Mouse (Mus musculus): Measurements from ENCODE around the gene Gm36245.
"Not testable (repeated sequence)": the region's sequence is repeated elsewhere in the genome, so short reads cannot be mapped to it uniquely, and the experiment has no call there.

Gene Gm36245

GRCm38 (mm10) chr15:77598958-77599357 lies at the start of gene Gm36245:
Gene Gm36245, plus strand, starts transcription at chr15:77599258.
- DNase-seq (ENCODE audit: low spot score) = no peak

GRCm38 (mm10) chr15:77561792-77562191 lies 37.3 kb upstream of the Gm36245 start, which contains the start of gene 1700025B11Rik:
Gene 1700025B11Rik, minus strand, starts transcription at chr15:77561892.
- no peak for DNase-seq (ENCODE audit: low spot score)

GRCm38 (mm10) chr15:77563219-77563618 lies 35.8 kb upstream of the Gm36245 start:
- no peak for DNase-seq (ENCODE audit: low spot score)

GRCm38 (mm10) chr15:77578801-77579200 lies 20.3 kb upstream of the Gm36245 start:
- DNase-seq (ENCODE audit: low spot score) = no peak

- no peak for DNase-seq (ENCODE audit: low spot score)
Measured at GRCm38 (mm10) chr15:77579311-77579710, 19.7 kb upstream of the Gm36245 start.

DNA sequence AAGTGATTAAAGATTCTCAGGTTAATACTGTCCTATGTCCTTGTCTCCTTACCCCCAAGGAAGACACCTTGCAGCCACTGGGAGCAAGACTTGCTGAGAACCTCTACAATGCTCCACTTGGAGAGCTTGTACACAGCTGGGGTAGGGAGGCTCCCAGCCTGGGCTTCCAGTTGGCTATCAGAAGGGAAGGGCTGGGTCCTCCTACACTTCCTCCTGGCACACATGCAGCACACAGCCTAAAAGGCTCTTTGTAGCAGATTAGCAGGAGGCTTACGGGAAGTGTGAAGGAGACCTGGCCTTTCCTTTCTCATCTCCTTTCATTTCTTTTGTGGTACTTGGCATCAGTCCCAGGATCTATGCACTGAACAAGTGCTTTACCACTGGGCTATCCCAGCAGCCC lies 17.4 kb upstream of the Gm36245 start:
- no peak for DNase-seq (ENCODE audit: low spot score)

- DNase-seq (ENCODE audit: low spot score) = no peak
Measured at GRCm38 (mm10) chr15:77587026-77587425, 12.0 kb upstream of the Gm36245 start.

- DNase-seq (ENCODE audit: low spot score) = no peak
Measured at GRCm38 (mm10) chr15:77588981-77589380, 10.1 kb upstream of the Gm36245 start.

GRCm38 (mm10) chr15:77590881-77591280 lies 8.2 kb upstream of the Gm36245 start:
- no peak for DNase-seq (ENCODE audit: low spot score)

DNA sequence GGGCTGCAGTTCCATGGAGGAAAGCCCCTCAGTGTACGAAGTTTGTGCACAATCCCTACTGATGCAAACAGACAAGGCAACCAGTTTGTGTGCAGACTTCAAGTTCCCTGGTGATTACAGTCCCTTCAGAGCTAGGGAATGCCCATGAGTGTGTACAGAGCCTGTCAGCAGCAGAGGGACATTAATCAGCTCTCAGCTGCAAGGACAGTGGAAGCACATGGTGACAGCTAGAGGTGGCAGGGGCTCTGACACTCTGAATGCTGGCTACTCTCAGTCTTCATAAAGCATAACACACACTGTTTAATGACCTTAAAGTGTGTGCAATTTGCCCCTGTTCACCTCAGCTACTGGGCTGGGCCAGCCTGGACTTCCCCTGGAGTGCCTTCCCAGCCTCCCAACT lies 5.5 kb upstream of the Gm36245 start:
- DNase-seq (ENCODE audit: low spot score) = no peak

GRCm38 (mm10) chr15:77595961-77596360 lies 3.1 kb upstream of the Gm36245 start, which contains the start of gene Apol10b:
Gene Apol10b, minus strand, starts transcription at chr15:77596125.
- DNase-seq (ENCODE audit: low spot score) = no peak

DNA sequence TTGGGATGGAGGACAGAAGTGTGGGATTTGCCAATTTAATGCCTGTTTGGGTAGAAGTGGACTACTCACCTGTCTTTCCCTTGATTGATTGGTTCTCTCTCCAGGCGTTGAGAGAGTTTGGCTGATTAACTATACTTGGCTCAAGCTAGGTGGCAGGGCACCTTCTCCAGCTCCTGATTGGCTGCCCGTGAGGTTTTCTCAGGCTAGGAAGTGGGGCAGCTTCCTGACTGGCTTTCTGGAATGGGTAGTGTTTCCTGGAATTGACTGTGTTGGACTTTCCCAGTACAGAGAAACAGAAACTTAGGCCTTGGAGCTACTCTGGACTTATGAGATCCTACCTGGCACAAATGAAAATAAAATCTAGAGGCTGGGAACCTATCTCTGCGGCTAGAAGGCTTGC lies 629 bp upstream of the Gm36245 start:
- DNase-seq (ENCODE audit: low spot score) = no peak

DNA sequence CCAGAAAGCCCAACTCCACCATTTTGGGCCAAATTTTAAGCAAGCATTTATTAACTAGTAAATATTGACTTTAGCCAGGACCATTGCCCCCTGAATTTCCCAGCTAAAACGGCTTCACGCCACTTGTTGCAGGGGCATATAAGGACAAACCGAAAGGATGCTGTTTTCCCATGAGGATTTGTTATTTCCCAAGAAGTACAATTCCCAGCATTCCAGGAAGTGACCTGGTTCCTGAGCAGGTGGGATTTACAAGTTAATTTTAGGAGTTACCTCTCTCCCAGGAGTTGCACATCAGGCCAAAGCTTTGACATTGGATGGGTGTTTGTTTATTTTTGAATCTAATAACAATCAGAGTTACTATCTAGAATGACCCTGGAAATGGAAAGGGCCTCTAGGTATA lies 7.0 kb downstream of the Gm36245 start:
- DNase-seq (ENCODE audit: low spot score) = no peak

GRCm38 (mm10) chr15:77624710-77625109 lies 25.7 kb downstream of the Gm36245 start:
- DNase-seq (ENCODE audit: low spot score) = no peak

DNA sequence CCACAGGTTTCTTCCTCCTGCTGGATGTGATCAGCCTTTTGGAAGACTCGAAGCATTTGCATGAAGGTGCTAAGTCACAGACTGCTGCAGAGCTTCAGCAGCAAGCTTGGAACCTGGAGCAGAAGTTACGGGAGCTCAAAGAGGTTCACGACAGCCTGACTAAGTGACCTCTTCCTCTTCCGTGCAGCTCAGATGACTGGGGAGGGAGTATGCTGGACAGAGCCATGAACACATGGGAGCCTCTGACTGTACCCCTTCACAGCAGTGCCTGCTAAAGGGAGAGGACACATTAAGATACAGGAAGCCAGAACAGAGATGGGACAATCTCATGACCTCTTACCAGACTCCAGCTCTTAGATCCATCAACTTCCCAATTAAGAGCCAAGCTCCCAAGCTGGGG lies 27.4 kb downstream of the Gm36245 start:
- not testable (repeated sequence) for DNase-seq (ENCODE audit: low spot score)

DNA sequence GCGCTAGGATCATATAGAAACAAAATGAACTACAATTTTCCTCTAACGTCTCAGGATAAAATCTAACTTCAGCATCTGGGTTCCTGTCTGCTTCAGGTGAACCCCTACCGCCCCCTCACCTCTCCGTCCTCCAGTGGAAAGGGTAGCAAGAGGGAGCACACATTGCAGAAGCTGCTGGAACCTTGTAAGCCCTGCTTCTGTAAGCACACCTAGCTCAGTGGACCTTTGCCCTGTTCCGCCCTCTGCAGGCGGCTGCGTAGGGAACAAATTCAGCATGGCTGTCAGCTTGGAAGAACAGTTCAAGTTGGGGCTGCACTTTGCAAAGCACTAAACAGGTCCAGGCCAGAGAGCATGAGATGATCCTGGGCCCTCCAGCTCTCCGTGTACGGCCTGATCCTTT lies 29.6 kb downstream of the Gm36245 start:
- DNase-seq (ENCODE audit: low spot score) = not testable (repeated sequence)

DNA sequence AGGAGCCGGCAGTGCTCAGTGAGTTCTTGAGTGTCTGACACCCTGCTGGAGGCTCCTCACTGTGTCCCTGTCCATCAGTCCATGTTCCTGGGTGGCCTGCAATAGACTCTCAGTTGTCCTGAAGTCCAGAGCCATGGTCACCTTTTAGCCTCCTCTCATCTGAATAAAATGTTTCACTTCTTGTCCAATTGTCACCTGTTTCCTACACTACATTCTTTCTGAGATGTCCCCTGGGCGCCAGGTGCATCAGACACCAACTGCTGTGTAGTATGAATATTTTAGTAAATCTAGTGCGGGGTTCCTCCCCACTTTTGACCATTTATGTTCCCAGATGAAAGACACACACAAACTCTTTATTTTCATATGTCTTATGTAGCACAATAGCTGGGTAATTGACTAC lies 30.8 kb downstream of the Gm36245 start:
- DNase-seq (ENCODE audit: low spot score) = not testable (repeated sequence)

- DNase-seq (ENCODE audit: low spot score) = not testable (repeated sequence)
Measured at GRCm38 (mm10) chr15:77643176-77643575, 44.1 kb downstream of the Gm36245 start, which contains the start of gene Apol11b. Gene Apol11b, minus strand, starts transcription at chr15:77643286.

GRCm38 (mm10) chr15:77651143-77651542 lies 52.1 kb downstream of the Gm36245 start:
- DNase-seq (ENCODE audit: low spot score) = not testable (repeated sequence)
